9 mouse cellular contexts compared by ENCODE assay signal in the genomic region with DNA sequence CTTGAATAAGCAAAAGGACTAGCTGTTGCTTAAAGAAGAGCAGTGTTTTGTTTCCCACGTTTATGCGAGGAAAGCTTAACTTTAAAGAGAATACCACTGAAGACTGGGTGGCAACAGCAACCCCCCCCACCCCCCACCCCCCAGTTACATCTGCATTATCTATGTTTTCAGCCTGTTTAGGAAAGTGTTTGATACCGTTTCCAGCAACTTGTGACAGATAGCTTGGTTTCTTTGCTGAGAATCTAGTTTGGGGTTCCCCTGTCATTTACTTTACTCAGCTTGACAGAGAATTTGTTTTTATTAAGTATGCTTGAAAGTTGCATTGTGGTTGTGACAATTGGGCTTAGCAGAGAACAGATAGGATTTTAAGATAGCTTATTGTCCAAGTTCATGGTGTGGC. TPM values are rescaled to one million over a fixed set of nuclear protein-coding genes. Genes with fewer than 3 reads are reported as not detected.
A peak's percentile ranks its signal among the peaks of the same experiment; 100 is the strongest.
DNase-seq lines count a peak whose midpoint lies in the region; ATAC-seq and TF ChIP-seq lines count a peak whose summit lies in the region.
"Had no signal": no experiment of that assay in that cellular context is flagged by ENCODE, and none has a peak within 500 bp of the region (broad histone marks: within the 10 kb centered on the region; RNA-seq: fewer than 3 reads in every experiment).

No protein-coding gene starts in this region.

- H3K27me3 ChIP-seq in heart, embryonic 11.5 days (ENCODE audit: control insufficient read depth, insufficient read depth, low read length): no peaks in the 10 kb centered on the region
- no peaks in the 10 kb centered on the region for H3K27me3 ChIP-seq in ES-Bruce4 (ENCODE audit: control insufficient read depth, insufficient read depth, low read length, poor library complexity, severe bottlenecking)
- no peaks in the 10 kb centered on the region for H3K27me3 ChIP-seq in hindbrain, embryonic 12.5 days

- intact Hi-C loops in gastrocnemius, postnatal 36 days (cut with DNase I): no loop called here

- H3K4me1 ChIP-seq in heart, embryonic 11.5 days (ENCODE audit: control insufficient read depth, insufficient read depth, low read length): peaks cover 14% of the 10 kb centered on the region
- H3K4me1 ChIP-seq in ES-Bruce4 (ENCODE audit: control insufficient read depth, insufficient read depth, low read length): peaks cover 2% of the 10 kb centered on the region
- H3K4me1 ChIP-seq in hindbrain, embryonic 12.5 days: peaks cover 30% of the 10 kb centered on the region

- H3K36me3 ChIP-seq in heart, embryonic 11.5 days (ENCODE audit: control insufficient read depth, insufficient read depth, low read length): no peaks in the 10 kb centered on the region; the same call in 1 of the 2 replicates
- no peaks in the 10 kb centered on the region for H3K36me3 ChIP-seq in ES-Bruce4 (ENCODE audit: control insufficient read depth, insufficient read depth, low read length, poor library complexity, severe bottlenecking)
- 0 out of 2 replicates have a peak, but pooled peaks cover 3% of the 10 kb centered on the region for H3K36me3 ChIP-seq in hindbrain, embryonic 12.5 days

- no peak for DNase-seq in heart, adult 8-10 months (ENCODE audit: low spot score)
- DNase-seq in Muller cell, postnatal 12 days (ENCODE audit: inconsistent ontology term): no peak
- no peak for DNase-seq in gastrocnemius, postnatal 36 days
- DNase-seq in frontal cortex, postnatal 25 days (ENCODE audit: low spot score in 2 of 2): no peak

- TF ChIP-seq CTCF in ES-Bruce4 (IDR thresholded peaks at IDR 0.05; ENCODE audit: low read depth, low read length): no peak

- no peak for TF ChIP-seq POLR2A in ES-Bruce4 (IDR thresholded peaks at IDR 0.05; ENCODE audit: insufficient read depth, low read length)

- H3K4me2 ChIP-seq in heart, embryonic 11.5 days: peak overlapping the region; percentile 73
- H3K4me2 ChIP-seq in hindbrain, embryonic 12.5 days (replicated peaks): peak overlapping the region; percentile 73

- no peaks in the 10 kb centered on the region for H3K9me3 ChIP-seq in heart, embryonic 11.5 days (replicated peaks; ENCODE audit: control insufficient read depth, low read length)
- no peaks in the 10 kb centered on the region for H3K9me3 ChIP-seq in ES-Bruce4 (replicated peaks; ENCODE audit: control insufficient read depth, insufficient read depth, low read length, poor library complexity, severe bottlenecking)
- no peaks in the 10 kb centered on the region for H3K9me3 ChIP-seq in hindbrain, embryonic 12.5 days (replicated peaks)

- peak overlapping the region; percentile 86 for H3K4me3 ChIP-seq in heart, embryonic 11.5 days (ENCODE audit: low read depth, low read length)
- H3K4me3 ChIP-seq in ES-Bruce4 (ENCODE audit: low read depth, low read length): 0 out of 2 replicates have a peak overlapping the region, but pooled peaks have one; percentile 18
- H3K4me3 ChIP-seq in hindbrain, embryonic 12.5 days: peak overlapping the region; percentile 94

- ATAC-seq in heart, embryonic 11.5 days (replicated peaks; ENCODE audit: insufficient number of reproducible peaks, low FRiP score, low TSS enrichment): no peak
- no peak for ATAC-seq in hindbrain, embryonic 12.5 days (ENCODE audit: low FRiP score)
- ATAC-seq in megakaryocyte-erythroid progenitor cell, adult 5-6 weeks (replicated peaks; ENCODE audit: low FRiP score, low TSS enrichment, poor library complexity, severe bottlenecking): 0 out of 2 replicates have a peak, but pooled peaks have one; percentile 17

- peak overlapping the region; percentile 96 for H3K9ac ChIP-seq in heart, embryonic 11.5 days (ENCODE audit: low read depth, low read length)
- peak overlapping the region; percentile 98 for H3K9ac ChIP-seq in ES-Bruce4 (ENCODE audit: low read depth, poor library complexity, severe bottlenecking)
- peak overlapping the region; percentile 97 for H3K9ac ChIP-seq in hindbrain, embryonic 12.5 days

- WGBS in heart, embryonic 11.5 days (ENCODE audit: insufficient replicate concordance): 8% methylated on average over 3 of the region's 3 CpGs
- WGBS in hindbrain, embryonic 12.5 days: 7% methylated on average over 3 of the region's 3 CpGs

- 0 out of 2 replicates have a peak overlapping the region, but pooled peaks have one; percentile 99 for H3K27ac ChIP-seq in heart, embryonic 11.5 days (ENCODE audit: low read depth, low read length)
- H3K27ac ChIP-seq in ES-Bruce4 (ENCODE audit: insufficient read depth, low read length): no peak overlapping the region
- no peak overlapping the region for H3K27ac ChIP-seq in hindbrain, embryonic 12.5 days

- no peak for TF ChIP-seq EP300 in ES-Bruce4 (IDR thresholded peaks at IDR 0.05; ENCODE audit: insufficient read depth, low read depth, low read length)

RNA-seq across cellular contexts. Expression of a gene that starts 1.4 kb away (rescaled TPM):
- 79.8 and 80.5 TPM in 2 replicates for polyA plus RNA-seq in heart, embryonic 11.5 days (2014; fragmentation: Nextera tagmentation; extraction: Ambion mirVana)
- total RNA-seq in heart, adult 8-10 months (2022): 10 to 100 TPM; 25.2 to 36.2 (median 30.8) TPM
- polyA plus RNA-seq in ES-Bruce4 (2011; ENCODE audit: insufficient read depth, insufficient read length, low read depth, missing spikeins): 135 and 141 TPM in 2 replicates
- polyA plus RNA-seq in hindbrain, embryonic 12.5 days (2016; fragmentation: Nextera tagmentation; extraction: Ambion mirVana): 94.8 and 98.1 TPM in 2 replicates
- total RNA-seq in megakaryocyte-erythroid progenitor cell, adult 5-6 weeks (2014; fragmentation: Nextera tagmentation): 173 and 238 TPM in 2 replicates
- total RNA-seq in megakaryocyte-erythroid progenitor cell, adult 5-6 weeks (2017): 269 and 276 TPM in 2 replicates
- total RNA-seq in gastrocnemius, postnatal 36 days (2021): 10 to 100 TPM; 22.8 to 26.5 TPM

RNA-seq across cellular contexts. Expression of a gene that starts 47.6 kb away (rescaled TPM):
- polyA plus RNA-seq in heart, embryonic 11.5 days (2014; fragmentation: Nextera tagmentation; extraction: Ambion mirVana): 2.4 and 2.7 TPM in 2 replicates
- under 1 TPM in 3 of 4 experiments, not detected in 1; 0.19 to 0.57 (median 0.25) TPM for total RNA-seq in heart, adult 8-10 months (2022)
- polyA plus RNA-seq in ES-Bruce4 (2011; ENCODE audit: insufficient read depth, insufficient read length, low read depth, missing spikeins): not detected in 2 replicates
- 1.5 and 1.7 TPM in 2 replicates for polyA plus RNA-seq in hindbrain, embryonic 12.5 days (2016; fragmentation: Nextera tagmentation; extraction: Ambion mirVana)
- 0.77 TPM in 1 of 2 replicates, not detected in the other for total RNA-seq in megakaryocyte-erythroid progenitor cell, adult 5-6 weeks (2014; fragmentation: Nextera tagmentation)
- not detected in 2 replicates for total RNA-seq in megakaryocyte-erythroid progenitor cell, adult 5-6 weeks (2017)
- total RNA-seq in gastrocnemius, postnatal 36 days (2021): under 1 TPM in 1 of 2 experiments, not detected in 1; 0.15 TPM

RNA-seq across cellular contexts. Expression of a gene that starts 47.7 kb away (rescaled TPM):
- polyA plus RNA-seq in heart, embryonic 11.5 days (2014; fragmentation: Nextera tagmentation; extraction: Ambion mirVana): not detected in 2 replicates
- total RNA-seq in heart, adult 8-10 months (2022): not detected
- not detected in 2 replicates for polyA plus RNA-seq in ES-Bruce4 (2011; ENCODE audit: insufficient read depth, insufficient read length, low read depth, missing spikeins)
- polyA plus RNA-seq in hindbrain, embryonic 12.5 days (2016; fragmentation: Nextera tagmentation; extraction: Ambion mirVana): not detected in 2 replicates
- total RNA-seq in megakaryocyte-erythroid progenitor cell, adult 5-6 weeks (2014; fragmentation: Nextera tagmentation): not detected in 2 replicates
- total RNA-seq in megakaryocyte-erythroid progenitor cell, adult 5-6 weeks (2017): not detected in 2 replicates
- not detected for total RNA-seq in gastrocnemius, postnatal 36 days (2021)
- total RNA-seq: common myeloid progenitor, adult 5-6 weeks had no signal

Comparison
In these comparisons a context has a peak if more than half of its experiments do, and no peak if none do; other contexts are left out.
1. H3K4me3 ChIP-seq: peak in every context shown above with its lines; median percentile 94 in hindbrain, embryonic 12.5 days; 86 in heart, embryonic 11.5 days; 18 in ES-Bruce4.
2. RNA of a gene that starts 1.4 kb away (total RNA-seq): 173 to 276 TPM in megakaryocyte-erythroid progenitor cell, adult 5-6 weeks; 25.2 to 36.2 TPM in heart, adult 8-10 months and 22.8 to 26.5 TPM in gastrocnemius, postnatal 36 days; every median in the first group is over 4 times any median in the second.
3. Peak in every context shown above with its lines, with median percentiles within 50 percentile points of each other: H3K9ac ChIP-seq.